Mouse (Mus musculus) brain, embryonic 18.5 days (tissue): Measurements from ENCODE around the gene Vmn1r168.
"Not testable (repeated sequence)": the region's sequence is repeated elsewhere in the genome, so short reads cannot be mapped to it uniquely, and the experiment has no call there.

Experiments used
- DNase-seq: peaks from one replicate; pipeline ENCODE4 v3.0.0-alpha.2; 2012; ENCODE audit warnings: low read depth, low spot score

The Vmn1r168 gene

GRCm38 (mm10) chr7:23539432-23539831, at the start of gene Vmn1r168:
TSS of gene Vmn1r168 (plus strand) at chr7:23539732.
- DNase-seq: not testable (repeated sequence)

- not testable (repeated sequence) for DNase-seq
Measured at GRCm38 (mm10) chr7:23507106-23507505, 32.4 kb upstream of the Vmn1r168 start, which contains the start of gene Vmn1r167. TSS of gene Vmn1r167 (minus strand) at chr7:23507206.

GRCm38 (mm10) chr7:23575226-23575625, 35.7 kb downstream of the Vmn1r168 start, which contains the start of gene Vmn1r169:
TSS of gene Vmn1r169 (plus strand) at chr7:23575526.
- DNase-seq: not testable (repeated sequence)
